Mouse (Mus musculus) cortical plate, adult 2 months (tissue): ENCODE data around the gene Nrl. TPM values are rescaled to one million over a fixed set of nuclear protein-coding genes. Genes with fewer than 3 reads are reported as not detected.

Experiments
- H3K27ac ChIP-seq: fragments of 200-500 bp; 2 replicates; pipeline ENCODE4 v1.5.1; 2012; ENCODE audit warnings: low read length, control low read depth, inconsistent platforms; ENCODE audit not compliant: insufficient read depth
- H3K4me1 ChIP-seq: fragments of 200-500 bp; 2 replicates; pipeline ENCODE4 v1.6.1; 2011; ENCODE audit warnings: low read length; ENCODE audit not compliant: control insufficient read depth, insufficient read depth
- H3K4me3 ChIP-seq: fragments of 200-500 bp; 2 replicates; pipeline ENCODE4 v1.5.1; 2011; ENCODE audit warnings: mild to moderate bottlenecking, low read length, control low read depth; ENCODE audit not compliant: insufficient read depth
- CTCF ChIP-seq: fragments of 200-500 bp; IDR thresholded peaks from 2 replicates; pipeline ENCODE4 v1.5.1; 2011; ENCODE audit warnings: mild to moderate bottlenecking, control low read depth, low read length; ENCODE audit not compliant: insufficient read depth; ENCODE audit errors: extremely low read depth
- POLR2A ChIP-seq: fragments of 200-500 bp; IDR thresholded peaks from 2 replicates; pipeline ENCODE4 v1.6.1; 2011; ENCODE audit warnings: mild to moderate bottlenecking, low read length, control low read depth; ENCODE audit not compliant: insufficient read depth; ENCODE audit errors: extremely low read depth
- polyA plus RNA-seq: library from polyadenylated mRNA; depleted of rRNA; stranded (reverse); fragments of >200 nt; gene quantifications from 2 replicates; pipeline ENCODE4 v1.2.3, GENCODE M21; 2012

The Nrl gene
- polyA plus RNA-seq, 1 experiment = 0.21 TPM

- Histone ChIP-seq H3K4me3 (peak overlapping the region; percentile 75), H3K4me1 (no peaks in the 10 kb centered on the region), H3K27ac (peak overlapping the region; percentile 75)
- TF ChIP-seq POLR2A (peak; percentile 51; the same call in 1 of the 2 replicates), CTCF (no peak)
Observed at GRCm38 (mm10) chr14:55511037-55511436, 13.7 kb downstream of the Nrl start.

GRCm38 (mm10) chr14:55510125-55510731, 14.6 kb downstream of the Nrl start, which contains the start of gene Cpne6:
Gene Cpne6, plus strand, starts transcription at chr14:55510445.
- H3K4me3 ChIP-seq = peak within 1 kb of the TSS; percentile 75
- TF ChIP-seq CTCF (no peak), POLR2A (peak; percentile 45; the same call in 1 of the 2 replicates)
- H3K27ac ChIP-seq = peak within 1 kb of the TSS; percentile 75
- no peaks in the 10 kb centered on the region for H3K4me1 ChIP-seq

GRCm38 (mm10) chr14:55509540-55509939, 15.2 kb downstream of the Nrl start:
- H3K4me1 ChIP-seq = no peaks in the 10 kb centered on the region
- no peak for TF ChIP-seq CTCF
- TF ChIP-seq POLR2A = no peak
- no peak overlapping the region for H3K27ac ChIP-seq
- no peak overlapping the region; the same call in 1 of the 2 replicates for H3K4me3 ChIP-seq

- no peak overlapping the region for H3K4me3 ChIP-seq
- H3K4me1 ChIP-seq = no peaks in the 10 kb centered on the region
- TF ChIP-seq POLR2A (no peak), CTCF (no peak)
- H3K27ac ChIP-seq = no peak overlapping the region
Observed at GRCm38 (mm10) chr14:55507801-55508200, 17.0 kb downstream of the Nrl start.

- TF ChIP-seq CTCF (no peak), POLR2A (no peak)
- Histone ChIP-seq H3K4me1 (no peaks in the 10 kb centered on the region), H3K27ac (no peak overlapping the region), H3K4me3 (no peak overlapping the region)
Observed at GRCm38 (mm10) chr14:55505612-55506011, 19.2 kb downstream of the Nrl start.

- no peaks in the 10 kb centered on the region; the same call in 1 of the 2 replicates for H3K4me1 ChIP-seq
- TF ChIP-seq POLR2A = no peak
- peak; percentile 96 for TF ChIP-seq CTCF
- H3K27ac ChIP-seq = no peak overlapping the region
- no peak overlapping the region for H3K4me3 ChIP-seq
Observed at GRCm38 (mm10) chr14:55497449-55497821, 27.3 kb downstream of the Nrl start.

- Histone ChIP-seq H3K4me1 (no peaks in the 10 kb centered on the region; the same call in 1 of the 2 replicates), H3K4me3 (no peak overlapping the region)
Observed at GRCm38 (mm10) chr14:55496761-55497448, 27.9 kb downstream of the Nrl start.

GRCm38 (mm10) chr14:55495509-55496240, 29.1 kb downstream of the Nrl start:
- Histone ChIP-seq H3K4me1 (no peaks in the 10 kb centered on the region; the same call in 1 of the 2 replicates), H3K27ac (no peak overlapping the region), H3K4me3 (no peak overlapping the region)
- TF ChIP-seq POLR2A (no peak), CTCF (no peak)

More at GRCm38 (mm10) chr14:55496761-55497448, 27.9 kb downstream of the Nrl start:
- no peak overlapping the region for H3K27ac ChIP-seq
- no peak for TF ChIP-seq CTCF
- TF ChIP-seq POLR2A = no peak

- Histone ChIP-seq H3K4me1 (no peaks in the 10 kb centered on the region; the same call in 1 of the 2 replicates), H3K4me3 (peak overlapping the region; percentile 69; the same call in 1 of the 2 replicates), H3K27ac (no peak overlapping the region)
- TF ChIP-seq CTCF = no peak
- no peak for TF ChIP-seq POLR2A
Observed at GRCm38 (mm10) chr14:55492103-55492502, 32.7 kb downstream of the Nrl start.

- Histone ChIP-seq H3K4me1 (no peaks in the 10 kb centered on the region; the same call in 1 of the 2 replicates), H3K27ac (peak overlapping the region; percentile 31), H3K4me3 (peak overlapping the region; percentile 69)
- TF ChIP-seq POLR2A (peak; percentile 47; the same call in 1 of the 2 replicates), CTCF (no peak)
Observed at GRCm38 (mm10) chr14:55491291-55491833, 33.4 kb downstream of the Nrl start.
